Mouse (Mus musculus) limb, embryonic 10.5 days (tissue): ENCODE data around the gene Acox1. TPM values are rescaled to one million over a fixed set of nuclear protein-coding genes. Genes with fewer than 3 reads are reported as not detected.
A peak's percentile ranks its signal among the peaks of the same experiment; 100 is the strongest.

Experiments used
- DNase-seq: peaks from one replicate; pipeline ENCODE4 v3.0.0-alpha.2; 2017; ENCODE audit warnings: low spot score
- H3K27ac ChIP-seq: fragments of 300-500 bp; sonication (generic); 2 replicates; pipeline ENCODE4 v1.5.1; 2016; ENCODE audit warnings: mild to moderate bottlenecking
- H3K27me3 ChIP-seq: fragments of 300-500 bp; sonication (generic); 2 replicates; pipeline ENCODE4 v1.6.1; 2016; ENCODE audit warnings: low read depth, mild to moderate bottlenecking; ENCODE audit not compliant: poor library complexity, severe bottlenecking
- H3K36me3 ChIP-seq: fragments of 300-500 bp; sonication (generic); 2 replicates; pipeline ENCODE4 v1.6.1; 2016; ENCODE audit warnings: mild to moderate bottlenecking, moderate library complexity
- H3K4me1 ChIP-seq: fragments of 300-500 bp; sonication (generic); 2 replicates; pipeline ENCODE4 v1.6.1; 2016
- H3K4me3 ChIP-seq: fragments of 300-500 bp; sonication (generic); 2 replicates; pipeline ENCODE4 v1.5.1; 2016; ENCODE audit warnings: mild to moderate bottlenecking, moderate library complexity
- H3K9me3 ChIP-seq: fragments of 300-500 bp; sonication (generic); replicated peaks from 2 replicates; pipeline ENCODE4 v1.6.1; 2016; ENCODE audit warnings: mild to moderate bottlenecking
- WGBS: fragments of 180-500 bp; shearing (Covaris S2); methylation state at CpG from one replicate; pipeline ENCODE4 v1.1.7; 2016; 5-methylcytosine and 5-hydroxymethylcytosine counted together
- polyA plus RNA-seq: library from polyadenylated mRNA; unstranded; fragments of >200 nt; fragmentation: Nextera tagmentation; extraction: Ambion mirVana; gene quantifications from 2 replicates; pipeline ENCODE4 v1.2.1, GENCODE M21; 2016

The Acox1 gene
- polyA plus RNA-seq, 1 experiment from 2014 or later = 16.7 TPM

DNA sequence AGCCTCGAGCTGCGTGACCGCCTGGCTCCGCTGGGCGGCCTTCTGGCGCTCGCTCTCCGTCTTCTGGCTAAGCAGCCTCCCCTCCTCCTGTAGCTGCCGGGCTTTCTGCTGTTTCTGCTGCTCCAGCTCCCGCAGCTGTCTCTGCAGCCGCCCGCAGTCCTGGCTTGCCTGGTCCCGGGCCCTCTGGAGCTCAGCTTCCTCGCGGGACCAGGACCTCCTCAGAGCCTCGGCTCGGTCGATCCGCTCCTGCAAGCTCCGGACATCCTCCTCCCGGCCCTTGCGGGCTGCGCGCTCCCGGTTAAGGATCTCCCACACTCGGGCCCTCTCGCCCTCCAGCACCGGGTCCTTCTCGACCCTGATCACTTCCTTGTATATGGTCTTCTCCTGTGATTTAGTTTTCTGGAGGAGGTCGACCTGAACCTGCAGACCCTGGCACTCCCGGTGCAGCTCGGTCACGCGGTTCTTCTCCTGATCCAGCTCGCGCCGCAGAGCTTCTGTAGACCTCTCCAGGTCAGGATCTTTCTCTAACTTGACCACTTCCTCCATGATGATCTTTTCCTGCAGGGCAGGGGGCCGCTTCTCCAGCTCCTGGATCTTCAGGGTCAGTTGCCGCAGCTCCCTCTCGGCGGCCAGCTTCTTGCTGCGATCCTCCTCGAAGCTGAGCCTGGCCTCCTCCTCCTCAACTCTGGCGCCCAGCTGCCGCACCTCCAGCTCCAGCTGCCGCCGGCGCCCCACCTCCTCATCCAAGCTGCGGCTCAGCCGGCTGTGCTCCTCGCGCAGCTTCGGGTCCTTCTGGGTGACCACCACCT, 23.3 kb upstream of the Acox1 start:
- H3K9me3 ChIP-seq = no peaks in the 10 kb centered on the region
- peak overlapping the region; percentile 48 for H3K4me3 ChIP-seq
- H3K27me3 ChIP-seq = peaks cover 57% of the 10 kb centered on the region
- H3K36me3 ChIP-seq = peaks cover 20% of the 10 kb centered on the region; the same call in 1 of the 2 replicates
- peak overlapping the region; percentile 69 for H3K27ac ChIP-seq
- DNase-seq = peak; percentile 64
- WGBS = 10% methylated on average over 53 of the region's 53 CpGs
- H3K4me1 ChIP-seq = peaks cover 39% of the 10 kb centered on the region

DNA sequence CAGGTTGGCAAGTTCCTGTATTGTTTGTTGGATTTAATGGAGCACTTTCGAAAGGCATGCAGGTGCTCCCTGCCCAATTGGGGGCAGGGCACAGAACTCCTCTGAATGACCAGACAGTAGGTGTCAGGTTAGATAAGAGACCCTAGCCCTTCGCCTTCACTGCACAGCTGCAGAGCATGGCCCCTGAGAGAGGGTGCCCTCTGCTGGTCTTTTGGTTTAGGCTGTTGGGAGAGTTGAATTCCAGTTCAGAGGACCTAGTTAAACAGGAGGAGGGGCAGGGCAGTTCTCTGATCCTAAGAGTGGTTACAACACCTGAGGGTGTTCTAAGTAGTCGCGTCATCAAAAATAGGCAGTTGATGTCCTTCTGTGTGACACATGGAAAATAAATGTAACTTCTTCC, 21.0 kb upstream of the Acox1 start:
- peaks cover 39% of the 10 kb centered on the region for H3K4me1 ChIP-seq
- DNase-seq = peak; percentile 68
- H3K9me3 ChIP-seq = no peaks in the 10 kb centered on the region
- no peak overlapping the region for H3K4me3 ChIP-seq
- H3K27ac ChIP-seq = no peak overlapping the region; the same call in 1 of the 2 replicates
- H3K27me3 ChIP-seq = peaks cover 48% of the 10 kb centered on the region
- 23% methylated on average over 4 of the region's 4 CpGs for WGBS
- H3K36me3 ChIP-seq = peaks cover 15% of the 10 kb centered on the region; the same call in 1 of the 2 replicates

DNA sequence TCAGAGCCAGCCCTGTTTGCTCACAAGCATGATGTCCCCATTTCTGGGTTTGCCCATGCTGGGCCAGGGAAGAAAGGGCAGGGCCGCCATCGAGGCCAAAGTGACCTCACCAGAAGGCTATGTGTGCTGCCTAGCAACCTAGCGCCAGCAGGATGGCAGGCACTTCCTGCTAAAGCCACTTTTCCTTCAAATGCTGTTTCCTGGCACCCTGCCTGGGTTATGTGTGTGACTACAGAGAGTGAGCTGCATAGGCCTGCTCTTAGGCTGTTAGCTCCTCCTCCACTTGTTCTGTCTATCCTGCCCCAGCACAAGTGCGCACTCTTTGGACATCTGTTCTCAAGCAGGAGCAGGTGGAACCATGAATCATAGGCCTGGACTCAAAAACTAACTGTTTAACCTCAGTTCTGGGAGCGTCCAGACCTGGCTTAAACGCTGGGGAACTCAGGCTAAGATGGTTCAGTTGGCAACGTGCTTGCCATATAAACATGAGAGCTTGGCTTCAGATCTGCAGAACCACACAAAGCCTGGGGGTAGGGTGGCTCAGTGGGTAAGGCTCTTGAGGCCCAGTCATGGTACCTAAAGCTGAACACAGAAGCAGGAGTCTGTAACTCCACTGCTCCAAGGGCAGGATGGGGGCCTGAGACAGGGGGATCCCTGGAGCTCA, 20.0 kb upstream of the Acox1 start:
- Histone ChIP-seq H3K9me3 (no peaks in the 10 kb centered on the region), H3K27ac (peak overlapping the region; percentile 67), H3K36me3 (peaks cover 13% of the 10 kb centered on the region; the same call in 1 of the 2 replicates), H3K27me3 (peaks cover 38% of the 10 kb centered on the region), H3K4me1 (peaks cover 39% of the 10 kb centered on the region), H3K4me3 (no peak overlapping the region)
- 74% methylated on average over 7 of the region's 7 CpGs for WGBS
- DNase-seq = no peak

DNA sequence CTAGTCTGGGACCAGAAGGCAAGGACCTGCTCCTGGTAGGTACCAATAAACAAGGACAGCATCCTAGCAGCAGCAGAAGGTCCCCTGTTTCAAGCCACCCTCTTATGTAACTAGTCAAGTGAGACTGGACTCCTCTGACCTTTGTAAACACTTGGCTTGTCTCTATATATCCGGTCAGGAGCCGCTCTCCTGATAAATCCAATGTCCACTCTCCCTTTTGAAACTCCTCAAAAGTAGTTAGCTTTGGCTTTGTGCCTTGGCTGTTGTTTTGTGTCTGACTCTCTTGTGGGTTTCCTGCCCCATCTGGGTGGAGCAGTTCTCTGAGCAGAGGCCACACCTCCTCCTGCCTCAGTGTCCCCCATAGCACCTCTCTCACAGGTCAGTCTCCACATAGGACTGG, 19.4 kb upstream of the Acox1 start:
- H3K9me3 ChIP-seq = no peaks in the 10 kb centered on the region
- 90% methylated on average over 2 of the region's 2 CpGs for whole genome bisulfite sequencing
- no peak for DNase-seq
- H3K27me3 ChIP-seq = peaks cover 32% of the 10 kb centered on the region
- H3K4me3 ChIP-seq = no peak overlapping the region
- H3K36me3 ChIP-seq = peaks cover 13% of the 10 kb centered on the region; the same call in 1 of the 2 replicates
- H3K27ac ChIP-seq = peak overlapping the region; percentile 67
- peaks cover 39% of the 10 kb centered on the region for H3K4me1 ChIP-seq

DNA sequence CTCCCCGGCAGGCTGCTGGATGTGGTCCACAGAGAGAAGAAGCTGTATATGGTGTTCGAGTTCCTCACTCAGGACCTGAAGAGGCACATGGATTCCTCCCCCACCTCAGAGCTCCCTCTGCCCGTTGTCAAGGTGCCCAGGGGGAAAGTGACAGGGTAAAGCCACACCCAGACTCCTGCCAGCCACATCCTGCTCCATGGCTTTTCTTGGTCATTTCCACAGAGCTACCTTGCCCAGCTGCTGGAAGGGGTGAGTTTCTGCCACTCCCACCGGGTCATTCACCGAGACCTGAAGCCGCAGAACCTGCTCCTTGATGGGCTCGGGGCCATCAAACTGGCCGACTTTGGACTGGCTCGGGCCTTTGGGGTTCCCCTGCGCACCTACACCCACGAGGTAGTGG, 17.7 kb upstream of the Acox1 start:
- H3K27ac ChIP-seq = no peak overlapping the region
- H3K27me3 ChIP-seq = peaks cover 15% of the 10 kb centered on the region
- peaks cover 8% of the 10 kb centered on the region for H3K36me3 ChIP-seq
- H3K9me3 ChIP-seq = no peaks in the 10 kb centered on the region
- H3K4me1 ChIP-seq = peaks cover 25% of the 10 kb centered on the region
- H3K4me3 ChIP-seq = no peak overlapping the region
- 82% methylated on average over 11 of the region's 11 CpGs for WGBS
- no peak for DNase-seq

DNA sequence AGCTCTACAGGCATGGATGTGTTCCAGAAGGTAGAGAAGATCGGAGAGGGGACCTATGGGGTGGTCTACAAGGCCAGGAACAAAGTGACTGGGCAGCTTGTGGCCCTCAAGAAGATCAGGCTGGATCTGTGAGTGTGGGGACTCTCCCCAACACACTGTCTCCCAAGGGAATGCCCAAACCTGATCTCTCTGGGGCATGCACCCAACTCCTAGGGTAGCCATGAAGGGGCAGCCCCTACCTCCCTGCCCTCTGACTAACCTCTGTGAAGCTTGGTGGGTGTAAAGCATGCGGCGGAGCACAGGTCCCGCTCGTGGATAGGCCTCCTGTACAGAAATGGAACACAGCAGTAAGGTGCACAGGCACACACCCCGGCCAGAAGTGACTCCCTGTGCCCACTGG, 17.1 kb upstream of the Acox1 start:
- Histone ChIP-seq H3K9me3 (no peaks in the 10 kb centered on the region), H3K36me3 (peaks cover 2% of the 10 kb centered on the region; the same call in 1 of the 2 replicates), H3K27ac (no peak overlapping the region), H3K4me1 (peaks cover 25% of the 10 kb centered on the region), H3K4me3 (no peak overlapping the region), H3K27me3 (peaks cover 9% of the 10 kb centered on the region)
- DNase-seq = no peak
- WGBS = 89% methylated on average over 6 of the region's 6 CpGs

DNA sequence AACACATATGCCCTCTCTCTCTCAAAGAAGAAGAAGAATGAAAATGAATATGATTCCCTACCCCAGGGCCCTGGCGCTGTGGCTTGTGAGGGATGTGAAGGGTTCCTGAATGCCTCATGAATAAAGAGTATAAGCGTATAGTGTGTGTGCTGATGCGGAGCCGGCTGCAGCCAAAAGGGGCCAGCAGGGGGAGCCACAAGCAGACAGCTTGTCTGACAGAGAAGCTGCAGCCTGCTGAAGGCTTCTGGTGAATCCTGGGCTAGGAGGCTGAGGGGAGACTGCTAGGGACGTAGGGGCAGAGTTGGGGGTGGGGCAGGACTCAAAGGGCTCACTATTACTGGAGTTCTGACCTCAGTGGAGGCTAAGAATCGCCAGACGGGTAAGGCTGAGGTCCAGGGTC, 16.3 kb upstream of the Acox1 start:
- Histone ChIP-seq H3K9me3 (no peaks in the 10 kb centered on the region), H3K4me3 (no peak overlapping the region), H3K27ac (no peak overlapping the region), H3K4me1 (peaks cover 19% of the 10 kb centered on the region), H3K27me3 (0 out of 2 replicates have a peak, but pooled peaks cover 1% of the 10 kb centered on the region), H3K36me3 (no peaks in the 10 kb centered on the region; the same call in 1 of the 2 replicates)
- WGBS = 82% methylated on average over 7 of the region's 7 CpGs
- DNase-seq = no peak

DNA sequence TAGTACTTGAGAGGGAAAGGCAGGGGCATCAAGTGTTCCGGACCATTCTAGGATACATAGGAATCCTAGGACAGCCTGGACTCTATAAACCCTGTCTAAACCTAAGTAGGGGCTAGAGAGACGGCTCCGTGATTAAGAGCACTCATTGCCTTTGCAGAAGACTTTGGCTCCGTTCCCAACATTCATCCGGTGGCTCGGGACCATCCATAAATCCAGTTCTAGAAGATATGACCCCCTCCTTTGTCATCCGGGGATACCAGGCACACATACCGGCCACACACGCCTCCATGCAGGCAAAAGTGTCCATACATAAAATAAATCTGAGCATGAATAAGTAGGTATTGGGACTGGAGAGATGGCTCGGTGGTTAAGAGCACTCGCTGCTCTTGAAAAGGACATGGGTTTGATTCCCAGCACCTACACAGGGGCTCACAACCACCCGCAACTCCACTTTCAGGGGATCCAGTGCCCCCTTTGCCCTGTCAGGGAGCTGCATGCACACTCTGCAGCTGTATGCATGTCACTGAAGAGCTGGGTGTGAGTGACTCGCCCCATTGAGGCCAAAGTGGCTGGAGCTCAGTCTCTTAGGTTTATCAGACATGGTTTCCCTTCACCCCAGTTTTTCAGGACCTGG, 15.1 kb upstream of the Acox1 start:
- whole genome bisulfite sequencing = 94% methylated on average over 13 of the region's 13 CpGs
- H3K4me3 ChIP-seq = no peak overlapping the region
- DNase-seq = no peak

DNA sequence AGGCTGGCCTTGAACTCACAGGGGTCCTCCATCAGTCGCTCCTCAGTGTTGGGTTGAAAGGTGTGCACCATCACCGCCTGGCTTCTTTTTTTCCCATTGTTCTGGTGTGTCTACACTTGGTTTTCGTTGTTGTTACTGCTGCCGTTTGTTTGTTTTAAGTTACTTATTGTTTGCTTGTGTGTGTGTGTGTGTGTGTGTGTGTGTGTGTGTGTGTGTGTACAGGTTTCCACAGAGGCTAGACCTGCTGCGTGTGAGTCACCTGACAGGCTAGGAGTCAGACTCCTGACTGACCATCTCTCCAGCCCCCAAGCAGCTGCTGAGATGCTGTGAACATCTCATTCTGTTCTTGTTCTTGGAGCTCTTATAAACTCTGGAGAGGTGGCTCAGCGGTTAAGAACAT, 14.0 kb upstream of the Acox1 start:
- Histone ChIP-seq H3K27me3 (no peaks in the 10 kb centered on the region), H3K4me1 (no peaks in the 10 kb centered on the region), H3K9me3 (no peaks in the 10 kb centered on the region), H3K4me3 (no peak overlapping the region), H3K36me3 (no peaks in the 10 kb centered on the region; the same call in 1 of the 2 replicates), H3K27ac (no peak overlapping the region)
- no peak for DNase-seq
- whole genome bisulfite sequencing = 93% methylated on average over 6 of the region's 6 CpGs

More for the DNA sequence above, 15.1 kb upstream of the Acox1 start:
- no peaks in the 10 kb centered on the region for H3K27me3 ChIP-seq
- H3K9me3 ChIP-seq = no peaks in the 10 kb centered on the region
- H3K4me1 ChIP-seq = peaks cover 9% of the 10 kb centered on the region
- no peak overlapping the region for H3K27ac ChIP-seq
- no peaks in the 10 kb centered on the region; the same call in 1 of the 2 replicates for H3K36me3 ChIP-seq

DNA sequence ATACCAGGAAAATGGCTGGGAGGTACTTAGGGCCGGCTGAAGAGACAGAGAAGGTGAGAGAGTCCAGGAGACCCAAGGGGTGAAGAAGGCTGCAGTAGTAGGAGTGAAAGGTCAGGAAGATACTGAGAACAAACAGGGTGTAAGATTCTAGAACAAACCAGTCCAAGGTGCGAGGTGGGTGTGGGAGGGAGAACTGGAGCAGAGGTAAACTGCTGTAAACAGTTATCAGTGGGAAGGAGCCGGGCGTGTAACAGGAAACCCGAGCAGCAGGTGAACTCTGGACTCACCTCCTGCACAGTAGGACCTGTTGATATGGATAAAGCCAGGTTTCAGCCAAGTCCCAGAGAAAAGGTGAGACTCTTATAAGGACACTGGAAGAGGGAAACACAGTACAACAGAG, 11.9 kb upstream of the Acox1 start:
- 68% methylated on average over 5 of the region's 5 CpGs for WGBS
- Histone ChIP-seq H3K36me3 (peaks cover 20% of the 10 kb centered on the region), H3K4me1 (no peaks in the 10 kb centered on the region), H3K9me3 (no peaks in the 10 kb centered on the region), H3K4me3 (no peak overlapping the region), H3K27me3 (no peaks in the 10 kb centered on the region), H3K27ac (no peak overlapping the region)
- no peak for DNase-seq

DNA sequence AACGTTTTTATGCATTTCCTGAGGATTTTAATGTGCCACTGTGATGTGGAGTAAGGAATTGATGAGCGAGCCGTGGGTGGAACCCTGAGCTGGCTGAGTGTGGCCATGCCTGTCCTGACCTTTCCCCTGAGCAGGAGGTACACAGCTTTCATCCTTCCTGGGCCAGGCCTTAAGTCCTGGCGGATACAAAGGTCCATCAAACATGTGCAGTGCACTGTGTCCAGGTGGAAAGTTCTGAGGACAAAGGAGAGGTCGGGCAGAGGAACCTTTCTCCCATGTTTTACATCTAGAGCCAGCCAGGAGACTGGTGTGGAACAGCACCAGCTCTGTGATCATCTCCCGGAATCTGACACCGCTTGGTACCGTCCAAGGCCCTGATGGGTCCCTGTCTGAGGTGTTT, 10.4 kb upstream of the Acox1 start:
- Histone ChIP-seq H3K36me3 (peaks cover 24% of the 10 kb centered on the region), H3K9me3 (no peaks in the 10 kb centered on the region), H3K27ac (no peak overlapping the region), H3K4me3 (no peak overlapping the region), H3K27me3 (no peaks in the 10 kb centered on the region), H3K4me1 (no peaks in the 10 kb centered on the region)
- 82% methylated on average over 8 of the region's 8 CpGs for WGBS
- DNase-seq = no peak

DNA sequence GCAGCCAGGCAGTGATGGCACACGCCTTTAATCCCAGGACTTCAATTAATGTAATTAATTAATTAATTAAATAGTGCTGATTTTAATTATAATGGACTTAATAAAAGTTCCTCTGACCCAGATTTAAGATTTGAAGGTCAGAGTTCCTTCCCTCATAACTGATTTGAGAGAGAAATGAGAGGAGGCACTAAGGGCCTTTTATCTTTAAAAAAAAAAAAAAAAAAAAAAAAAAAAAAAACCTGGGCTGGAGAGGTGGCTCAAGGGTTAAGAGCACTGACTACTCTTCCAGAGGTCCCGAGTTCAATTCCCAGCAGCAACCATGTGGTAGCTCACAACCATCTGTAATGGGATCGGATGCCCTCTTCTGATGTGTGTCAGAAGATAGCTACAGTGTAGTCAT, 9.8 kb upstream of the Acox1 start:
- WGBS = 86% methylated on average over 3 of the region's 3 CpGs

DNA sequence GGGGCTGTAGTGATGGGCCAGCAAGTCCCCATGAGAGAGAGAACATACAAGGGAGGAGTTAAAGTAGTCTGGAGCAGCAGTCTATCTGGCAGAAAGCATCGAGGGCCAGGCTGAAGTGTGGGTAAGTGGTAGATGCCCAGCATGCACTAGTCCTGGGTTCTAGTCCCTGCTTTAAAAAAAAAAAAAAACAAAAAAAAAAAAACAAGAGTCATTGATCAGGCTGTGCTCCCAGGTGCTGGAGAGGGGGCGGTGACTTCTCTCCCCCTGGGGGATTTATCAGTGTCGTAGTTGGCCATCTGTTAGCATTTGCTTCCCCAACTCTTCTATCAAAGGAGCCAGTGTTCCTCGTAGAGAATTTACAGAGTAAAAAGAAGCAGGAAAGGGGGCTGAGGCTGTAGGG, 7.8 kb upstream of the Acox1 start:
- DNase-seq = no peak
- H3K9me3 ChIP-seq = no peaks in the 10 kb centered on the region
- H3K36me3 ChIP-seq = peaks cover 24% of the 10 kb centered on the region
- no peaks in the 10 kb centered on the region for H3K4me1 ChIP-seq
- H3K27ac ChIP-seq = no peak overlapping the region
- H3K27me3 ChIP-seq = no peaks in the 10 kb centered on the region
- WGBS = 64% methylated on average over 4 of the region's 4 CpGs
- no peak overlapping the region for H3K4me3 ChIP-seq

More for the DNA sequence above, 9.8 kb upstream of the Acox1 start:
- no peak for DNase-seq
- no peaks in the 10 kb centered on the region for H3K9me3 ChIP-seq
- no peaks in the 10 kb centered on the region for H3K4me1 ChIP-seq
- no peaks in the 10 kb centered on the region for H3K27me3 ChIP-seq
- H3K36me3 ChIP-seq = peaks cover 24% of the 10 kb centered on the region
- H3K27ac ChIP-seq = no peak overlapping the region
- H3K4me3 ChIP-seq = no peak overlapping the region
